Mouse (Mus musculus): ENCODE measurements around the gene Kif19a.

Kif19a gene

GRCm38 (mm10) chr11:114764820-114765818 lies at the start of gene Kif19a:
Gene Kif19a (plus strand): TSS chr11:114765388.
- no peak for DNase-seq (ENCODE audit: low spot score)

- DNase-seq (ENCODE audit: low spot score) = no peak
These were observed 49.7 kb upstream of the Kif19a start for GRCm38 (mm10) chr11:114715531-114715930.

GRCm38 (mm10) chr11:114720535-114720934 lies 44.7 kb upstream of the Kif19a start:
- DNase-seq (ENCODE audit: low spot score) = no peak

- no peak for DNase-seq (ENCODE audit: low spot score)
These were observed 42.8 kb upstream of the Kif19a start for GRCm38 (mm10) chr11:114722438-114722837.

GRCm38 (mm10) chr11:114723030-114723429 lies 42.2 kb upstream of the Kif19a start:
- no peak for DNase-seq (ENCODE audit: low spot score)

- no peak for DNase-seq (ENCODE audit: low spot score)
These were observed 40.2 kb upstream of the Kif19a start for GRCm38 (mm10) chr11:114724787-114725590.

GRCm38 (mm10) chr11:114726965-114727825 lies 38.0 kb upstream of the Kif19a start, which contains the start of gene Dnaic2:
Gene Dnaic2 (plus strand): TSS chr11:114727408.
- peak; percentile 67 for DNase-seq (ENCODE audit: low spot score)

- no peak for DNase-seq (ENCODE audit: low spot score)
These were observed 37.4 kb upstream of the Kif19a start for GRCm38 (mm10) chr11:114727826-114728186.

GRCm38 (mm10) chr11:114728333-114728732 lies 36.9 kb upstream of the Kif19a start:
- no peak for DNase-seq (ENCODE audit: low spot score)

- no peak for DNase-seq (ENCODE audit: low spot score)
These were observed 35.3 kb upstream of the Kif19a start for GRCm38 (mm10) chr11:114729832-114730363.

GRCm38 (mm10) chr11:114731711-114732110 lies 33.5 kb upstream of the Kif19a start:
- no peak for DNase-seq (ENCODE audit: low spot score)

- DNase-seq (ENCODE audit: low spot score) = no peak
These were observed 32.3 kb upstream of the Kif19a start for GRCm38 (mm10) chr11:114732890-114733289.

GRCm38 (mm10) chr11:114736111-114736510 lies 29.1 kb upstream of the Kif19a start:
- DNase-seq (ENCODE audit: low spot score) = no peak

- peak; percentile 65 for DNase-seq (ENCODE audit: low spot score)
These were observed 28.1 kb upstream of the Kif19a start for GRCm38 (mm10) chr11:114736913-114737624.

- DNase-seq (ENCODE audit: low spot score) = no peak
These were observed 24.6 kb upstream of the Kif19a start for GRCm38 (mm10) chr11:114740598-114740997.

- no peak for DNase-seq (ENCODE audit: low spot score)
These were observed 23.7 kb upstream of the Kif19a start for GRCm38 (mm10) chr11:114741451-114741850.

- peak; percentile 93 for DNase-seq (ENCODE audit: low spot score)
These were observed 20.1 kb upstream of the Kif19a start for GRCm38 (mm10) chr11:114745134-114745533.

- no peak for DNase-seq (ENCODE audit: low spot score)
These were observed 17.5 kb upstream of the Kif19a start for GRCm38 (mm10) chr11:114747564-114748138.

GRCm38 (mm10) chr11:114769911-114770310 lies 4.7 kb downstream of the Kif19a start:
- no peak for DNase-seq (ENCODE audit: low spot score)

- DNase-seq (ENCODE audit: low spot score) = no peak
These were observed 6.7 kb downstream of the Kif19a start for GRCm38 (mm10) chr11:114771896-114772295.
